Mouse (Mus musculus) stomach, embryonic 16.5 days (tissue): ENCODE data around the gene Far1. TPM values are rescaled to one million over a fixed set of nuclear protein-coding genes. Genes with fewer than 3 reads are reported as not detected.

Source experiments
- ATAC-seq: fragments of 200-750 bp; cut with Nextera tagmentation; 2 replicates; pipeline ENCODE4 v1.8.0; 2017; ENCODE audit warnings: moderate number of reproducible peaks, moderate TSS enrichment; ENCODE audit not compliant: insufficient read depth, low FRiP score
- H3K27ac ChIP-seq: fragments of 300-500 bp; sonication (generic); 2 replicates; pipeline ENCODE4 v1.5.1; 2014; ENCODE audit warnings: low read length
- H3K27me3 ChIP-seq: fragments of 300-500 bp; sonication (generic); 2 replicates; pipeline ENCODE4 v1.6.1; 2014; ENCODE audit warnings: low read length, control low read depth, mixed read lengths; ENCODE audit not compliant: control insufficient read depth, insufficient read depth
- H3K36me3 ChIP-seq: fragments of 300-500 bp; sonication (generic); 2 replicates; pipeline ENCODE4 v1.6.1; 2014; ENCODE audit warnings: low read length; ENCODE audit not compliant: control insufficient read depth, insufficient read depth
- H3K4me1 ChIP-seq: fragments of 300-500 bp; sonication (generic); 2 replicates; pipeline ENCODE4 v1.6.1; 2014; ENCODE audit warnings: low read length, control low read depth, mixed read lengths; ENCODE audit not compliant: control insufficient read depth, insufficient read depth
- H3K4me2 ChIP-seq: fragments of 300-500 bp; sonication (generic); 2 replicates; pipeline ENCODE4 v1.6.1; 2014; ENCODE audit warnings: low read depth, low read length, mixed read lengths
- H3K4me3 ChIP-seq: fragments of 300-500 bp; sonication (generic); replicated peaks from 2 replicates; pipeline ENCODE4 v1.5.1; 2014; ENCODE audit warnings: mild to moderate bottlenecking, low read length
- H3K9ac ChIP-seq: fragments of 300-500 bp; sonication (generic); 2 replicates; pipeline ENCODE4 v1.6.1; 2014; ENCODE audit warnings: low read length
- H3K9me3 ChIP-seq: fragments of 300-500 bp; sonication (generic); replicated peaks from 2 replicates; pipeline ENCODE4 v1.6.1; 2016; ENCODE audit warnings: low read length, control low read depth; ENCODE audit not compliant: control insufficient read depth
- WGBS: fragments of 180-500 bp; shearing (Covaris S2); extraction: QIAGEN DNeasy Blood & Tissue Kit; methylation state at CpG from one replicate; pipeline ENCODE4 v1.1.7; 2014; 5-methylcytosine and 5-hydroxymethylcytosine counted together
- polyA plus RNA-seq: library from polyadenylated mRNA; unstranded; fragments of >200 nt; fragmentation: Nextera tagmentation; extraction: Ambion mirVana; gene quantifications from 2 replicates; pipeline ENCODE4 v1.2.1, GENCODE M21; 2015

The Far1 gene
- polyA plus RNA-seq, 1 experiment from 2014 or later = 120 TPM

DNA sequence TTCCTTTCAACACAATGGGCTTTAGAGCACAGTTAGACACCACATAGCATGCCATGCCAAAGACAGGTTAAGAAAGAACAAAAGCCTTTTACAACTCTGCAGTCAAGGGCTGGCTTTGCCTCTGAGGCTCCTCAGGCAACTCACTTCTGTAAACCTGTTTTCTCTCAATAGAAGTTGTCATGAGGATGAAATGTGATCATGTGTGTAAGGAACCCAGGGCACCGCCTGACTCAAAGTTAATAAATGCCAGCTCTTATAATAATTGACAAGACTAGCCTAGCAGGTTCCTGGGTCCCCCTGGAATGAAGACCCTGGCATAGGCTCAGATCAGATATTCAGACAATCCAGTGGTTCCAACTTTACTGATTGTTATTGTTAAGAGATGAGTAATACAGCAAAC lies 77.5 kb downstream of the Far1 start:
- H3K4me1 ChIP-seq = peaks cover 12% of the 10 kb centered on the region
- no peak overlapping the region; the same call in 1 of the 2 replicates for H3K4me2 ChIP-seq
- H3K27ac ChIP-seq = peak overlapping the region; percentile 88
- ATAC-seq = peak; percentile 78
- H3K9ac ChIP-seq = no peak overlapping the region
- H3K4me3 ChIP-seq = no peak overlapping the region
- H3K36me3 ChIP-seq = no peaks in the 10 kb centered on the region
- H3K9me3 ChIP-seq = no peaks in the 10 kb centered on the region
- no peaks in the 10 kb centered on the region for H3K27me3 ChIP-seq
- WGBS = 46% methylated on average over 1 of the region's 1 CpGs

GRCm38 (mm10) chr7:113591557-113592354 lies 78.1 kb downstream of the Far1 start:
- peaks cover 12% of the 10 kb centered on the region for H3K4me1 ChIP-seq
- H3K4me3 ChIP-seq = no peak overlapping the region
- 70% methylated on average over 9 of the region's 9 CpGs for WGBS
- no peaks in the 10 kb centered on the region for H3K36me3 ChIP-seq
- H3K27me3 ChIP-seq = no peaks in the 10 kb centered on the region
- no peaks in the 10 kb centered on the region for H3K9me3 ChIP-seq
- no peak for ATAC-seq
- no peak overlapping the region for H3K4me2 ChIP-seq
- H3K9ac ChIP-seq = no peak overlapping the region
- H3K27ac ChIP-seq = peak overlapping the region; percentile 88

GRCm38 (mm10) chr7:113592696-113593095 lies 79.1 kb downstream of the Far1 start:
- Histone ChIP-seq H3K4me3 (no peak overlapping the region), H3K27ac (no peak overlapping the region)

DNA sequence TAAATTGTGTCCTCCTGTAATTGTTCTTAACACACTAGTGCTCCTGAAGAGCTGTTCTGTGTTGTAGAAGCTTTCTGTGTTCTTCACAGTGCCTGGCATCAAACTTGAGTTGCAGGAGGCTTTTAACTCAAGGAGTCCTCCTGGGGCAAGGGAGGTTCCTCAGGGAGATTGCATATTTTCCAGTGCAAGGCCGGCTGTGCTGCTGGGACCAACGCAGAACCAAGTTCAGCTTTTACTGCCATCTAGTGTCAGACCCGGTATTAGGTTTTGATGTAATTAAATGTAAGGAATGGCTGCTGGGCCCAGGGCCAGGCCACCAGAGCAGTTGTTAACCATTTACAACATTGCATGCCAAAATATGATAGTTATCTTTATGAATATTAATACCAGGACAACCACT lies 80.7 kb downstream of the Far1 start:
- no peak overlapping the region for H3K4me3 ChIP-seq
- H3K4me2 ChIP-seq = no peak overlapping the region
- no peaks in the 10 kb centered on the region for H3K27me3 ChIP-seq
- H3K9me3 ChIP-seq = no peaks in the 10 kb centered on the region
- 1% methylated on average over 3 of the region's 3 CpGs for WGBS
- peaks cover 12% of the 10 kb centered on the region for H3K4me1 ChIP-seq
- no peak overlapping the region for H3K27ac ChIP-seq
- ATAC-seq = peak; percentile 53; the same call in 1 of the 2 replicates
- H3K36me3 ChIP-seq = no peaks in the 10 kb centered on the region
- no peak overlapping the region for H3K9ac ChIP-seq

More at GRCm38 (mm10) chr7:113592696-113593095, 79.1 kb downstream of the Far1 start:
- no peaks in the 10 kb centered on the region for H3K27me3 ChIP-seq
- H3K36me3 ChIP-seq = no peaks in the 10 kb centered on the region
- no peak overlapping the region for H3K9ac ChIP-seq
- no peak overlapping the region for H3K4me2 ChIP-seq
- WGBS = 89% methylated on average over 9 of the region's 9 CpGs
- H3K4me1 ChIP-seq = peaks cover 12% of the 10 kb centered on the region
- no peak for ATAC-seq
- H3K9me3 ChIP-seq = no peaks in the 10 kb centered on the region

- Histone ChIP-seq H3K36me3 (no peaks in the 10 kb centered on the region), H3K27me3 (no peaks in the 10 kb centered on the region), H3K4me1 (peaks cover 5% of the 10 kb centered on the region; the same call in 1 of the 2 replicates), H3K27ac (0 out of 2 replicates have a peak overlapping the region, but pooled peaks have one; percentile 15), H3K9ac (no peak overlapping the region), H3K9me3 (no peaks in the 10 kb centered on the region), H3K4me2 (no peak overlapping the region), H3K4me3 (no peak overlapping the region)
- ATAC-seq = peak; percentile 31; the same call in 1 of the 2 replicates
Measured at GRCm38 (mm10) chr7:113597231-113597630, 83.6 kb downstream of the Far1 start.

- Histone ChIP-seq H3K4me3 (no peak overlapping the region), H3K4me2 (no peak overlapping the region), H3K9ac (no peak overlapping the region), H3K27me3 (no peaks in the 10 kb centered on the region), H3K9me3 (0 out of 2 replicates have a peak, but pooled peaks cover 5% of the 10 kb centered on the region), H3K4me1 (peaks cover 3% of the 10 kb centered on the region; the same call in 1 of the 2 replicates), H3K36me3 (no peaks in the 10 kb centered on the region), H3K27ac (no peak overlapping the region)
- no peak for ATAC-seq
- WGBS = 48% methylated on average over 3 of the region's 3 CpGs
Measured at GRCm38 (mm10) chr7:113601803-113602202, 88.2 kb downstream of the Far1 start.

DNA sequence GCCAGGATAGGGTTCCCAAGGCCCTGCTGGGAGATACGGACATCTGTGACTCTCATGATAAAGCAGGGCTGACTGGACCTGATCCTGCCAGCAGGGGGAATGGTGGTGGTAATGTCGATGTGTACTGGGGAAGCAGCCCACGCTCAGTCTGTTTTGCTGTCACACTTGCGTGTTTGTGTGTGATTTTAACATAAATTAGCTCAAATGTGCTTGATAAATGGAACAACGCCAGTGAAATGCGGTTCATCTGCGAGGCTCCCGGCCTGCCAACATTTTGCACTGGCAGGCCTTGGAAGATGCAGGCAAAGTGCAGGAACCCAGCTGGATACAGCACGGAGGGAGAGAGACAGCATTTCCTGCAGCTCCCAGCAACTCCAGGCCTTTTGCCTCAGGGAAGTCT lies 94.3 kb downstream of the Far1 start:
- H3K4me2 ChIP-seq = no peak overlapping the region
- 31% methylated on average over 9 of the region's 9 CpGs for WGBS

DNA sequence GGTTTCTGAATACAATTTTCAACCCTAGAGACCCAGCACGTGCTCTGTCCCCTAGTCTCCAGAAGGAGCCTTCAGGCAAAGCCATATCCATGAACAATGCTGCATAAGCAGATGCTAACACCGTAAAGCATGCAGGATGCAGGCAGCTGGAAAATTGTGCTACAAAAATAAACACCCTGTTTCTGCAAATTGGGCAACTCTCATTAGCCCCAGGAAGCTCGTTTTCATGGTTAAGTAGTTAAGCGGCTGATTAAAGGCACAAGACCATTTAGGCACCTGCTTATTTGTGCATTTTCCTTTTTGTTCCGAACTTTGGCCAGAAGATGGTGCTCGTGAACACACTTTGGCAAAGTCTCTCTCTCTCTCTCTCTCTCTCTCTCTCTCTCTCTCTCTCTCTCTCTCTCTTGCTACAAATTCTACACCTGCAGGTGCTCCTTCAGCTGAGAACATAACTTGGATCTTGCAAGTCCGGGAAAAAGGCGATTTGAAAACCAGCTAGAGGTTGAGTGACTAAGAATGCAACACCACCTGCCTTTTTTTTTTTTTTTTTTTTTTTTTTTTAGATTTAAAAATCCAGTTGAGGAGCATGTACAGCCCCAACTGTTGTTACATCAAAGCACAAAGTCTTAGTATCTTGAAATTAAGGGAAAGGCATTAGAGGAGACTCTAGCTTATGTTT lies 95.5 kb downstream of the Far1 start:
- Histone ChIP-seq H3K9me3 (0 out of 2 replicates have a peak, but pooled peaks cover 5% of the 10 kb centered on the region), H3K36me3 (no peaks in the 10 kb centered on the region), H3K9ac (no peak overlapping the region), H3K27me3 (no peaks in the 10 kb centered on the region), H3K4me1 (no peaks in the 10 kb centered on the region), H3K27ac (no peak overlapping the region), H3K4me3 (no peak overlapping the region), H3K4me2 (no peak overlapping the region)
- no peak for ATAC-seq
- 24% methylated on average over 8 of the region's 8 CpGs for WGBS

More for the DNA sequence above, 94.3 kb downstream of the Far1 start:
- 0 out of 2 replicates have a peak, but pooled peaks have one; percentile 29 for ATAC-seq
- no peak overlapping the region for H3K27ac ChIP-seq
- H3K4me1 ChIP-seq = no peaks in the 10 kb centered on the region
- H3K4me3 ChIP-seq = no peak overlapping the region
- no peaks in the 10 kb centered on the region for H3K36me3 ChIP-seq
- 0 out of 2 replicates have a peak, but pooled peaks cover 5% of the 10 kb centered on the region for H3K9me3 ChIP-seq
- H3K9ac ChIP-seq = no peak overlapping the region
- H3K27me3 ChIP-seq = no peaks in the 10 kb centered on the region

- no peak for ATAC-seq
- no peaks in the 10 kb centered on the region for H3K27me3 ChIP-seq
- 72% methylated on average over 4 of the region's 4 CpGs for whole genome bisulfite sequencing
- H3K27ac ChIP-seq = no peak overlapping the region
- H3K9me3 ChIP-seq = no peaks in the 10 kb centered on the region
- no peaks in the 10 kb centered on the region for H3K36me3 ChIP-seq
- H3K4me2 ChIP-seq = no peak overlapping the region
- no peak overlapping the region for H3K4me3 ChIP-seq
- no peaks in the 10 kb centered on the region for H3K4me1 ChIP-seq
- H3K9ac ChIP-seq = no peak overlapping the region
Measured at GRCm38 (mm10) chr7:113612628-113613027, 99.0 kb downstream of the Far1 start.
